Mouse (Mus musculus) kidney, embryonic 14.5 days (tissue): ENCODE measurements at regions not wholly inside any gene's neighbourhood (a gene's known extent, or its start where the extent isn't known, plus 50 kb on each side); places are given as distances from the start of the nearest gene placed in this dataset.
"Not testable (repeated sequence)": the region's sequence is repeated elsewhere in the genome, so short reads cannot be mapped to it uniquely, and the experiment has no call there.

Experiments
- ATAC-seq: fragments of 200-750 bp; cut with Nextera tagmentation; 2 replicates; pipeline ENCODE4 v1.8.0; 2017; ENCODE audit warnings: moderate number of reproducible peaks, mild to moderate bottlenecking, moderate TSS enrichment, moderate library complexity; ENCODE audit not compliant: low FRiP score, low TSS enrichment
- H3K27ac ChIP-seq: fragments of 300-500 bp; sonication (generic); 2 replicates; pipeline ENCODE4 v1.5.1; 2014; ENCODE audit warnings: low read depth, mild to moderate bottlenecking, low read length, moderate library complexity, mixed read lengths
- H3K27me3 ChIP-seq: fragments of 300-500 bp; sonication (generic); 2 replicates; pipeline ENCODE4 v1.6.1; 2014; ENCODE audit warnings: mild to moderate bottlenecking, low read length; ENCODE audit not compliant: control insufficient read depth, insufficient read depth
- H3K36me3 ChIP-seq: fragments of 300-500 bp; sonication (generic); 2 replicates; pipeline ENCODE4 v1.6.1; 2014; ENCODE audit warnings: low read length, mixed read lengths; ENCODE audit not compliant: control insufficient read depth, insufficient read depth
- H3K4me1 ChIP-seq: fragments of 300-500 bp; sonication (generic); 2 replicates; pipeline ENCODE4 v1.6.1; 2014; ENCODE audit warnings: low read length, mixed read lengths; ENCODE audit not compliant: control insufficient read depth, insufficient read depth
- H3K4me2 ChIP-seq: fragments of 300-500 bp; sonication (generic); replicated peaks from 2 replicates; pipeline ENCODE4 v1.6.1; 2014; ENCODE audit warnings: low read depth, mild to moderate bottlenecking, low read length
- H3K4me3 ChIP-seq: fragments of 300-500 bp; sonication (generic); 2 replicates; pipeline ENCODE4 v1.5.1; 2014; ENCODE audit warnings: mild to moderate bottlenecking, low read length
- H3K9ac ChIP-seq: fragments of 300-500 bp; sonication (generic); 2 replicates; pipeline ENCODE4 v1.6.1; 2014; ENCODE audit warnings: low read depth, mild to moderate bottlenecking, low read length, moderate library complexity
- H3K9me3 ChIP-seq: fragments of 300-500 bp; sonication (generic); 2 replicates; pipeline ENCODE4 v1.6.1; 2016; ENCODE audit warnings: low read length; ENCODE audit not compliant: control insufficient read depth
- WGBS: fragments of 180-500 bp; shearing (Covaris S2); extraction: QIAGEN DNeasy Blood & Tissue Kit; methylation state at CpG from one replicate; pipeline ENCODE4 v1.1.7; 2014; 5-methylcytosine and 5-hydroxymethylcytosine counted together

GRCm38 (mm10) chr6:109245666-109246065, 417.2 kb downstream of the Edem1 start:
- ATAC-seq = no peak
- Histone ChIP-seq H3K36me3 (no peaks in the 10 kb centered on the region), H3K9me3 (no peaks in the 10 kb centered on the region), H3K27me3 (no peaks in the 10 kb centered on the region), H3K4me1 (no peaks in the 10 kb centered on the region), H3K4me2 (no peak overlapping the region), H3K9ac (no peak overlapping the region), H3K27ac (no peak overlapping the region), H3K4me3 (no peak overlapping the region)
- 84% methylated on average over 2 of the region's 2 CpGs for WGBS

GRCm38 (mm10) chr6:109246510-109246909, 418.1 kb downstream of the Edem1 start:
- not testable (repeated sequence) for H3K4me2 ChIP-seq, ATAC-seq, H3K4me3 ChIP-seq, H3K27ac ChIP-seq, H3K27me3 ChIP-seq, H3K9ac ChIP-seq, H3K36me3 ChIP-seq, H3K4me1 ChIP-seq, H3K9me3 ChIP-seq
- WGBS = 44% methylated on average over 2 of the region's 2 CpGs
